Mouse (Mus musculus) lung, postnatal 0 days (tissue): ENCODE data around the gene Rhot2. TPM values are rescaled to one million over a fixed set of nuclear protein-coding genes. Genes with fewer than 3 reads are reported as not detected.

Source experiments
- ATAC-seq: fragments of 200-750 bp; cut with Nextera tagmentation; 2 replicates; pipeline ENCODE4 v1.8.0; 2017; ENCODE audit warnings: moderate library complexity
- DNase-seq: peaks from one replicate; pipeline ENCODE4 v3.0.0-alpha.2; 2016; ENCODE audit warnings: low spot score
- H3K27ac ChIP-seq: fragments of 300-500 bp; sonication (generic); 2 replicates; pipeline ENCODE4 v1.5.1; 2014; ENCODE audit warnings: antibody characterized with exemption, mild to moderate bottlenecking, low read length, mixed read lengths
- H3K27me3 ChIP-seq: fragments of 300-500 bp; sonication (generic); replicated peaks from 2 replicates; pipeline ENCODE4 v1.6.1; 2014; ENCODE audit warnings: low read length, mixed read lengths; ENCODE audit not compliant: insufficient read depth
- H3K36me3 ChIP-seq: fragments of 300-500 bp; sonication (generic); 2 replicates; pipeline ENCODE4 v1.6.1; 2014; ENCODE audit warnings: low read length, mixed read lengths; ENCODE audit not compliant: insufficient read depth
- H3K4me1 ChIP-seq: fragments of 300-500 bp; sonication (generic); 2 replicates; pipeline ENCODE4 v1.6.1; 2014; ENCODE audit warnings: antibody characterized with exemption, low read depth, low read length, mixed read lengths; ENCODE audit not compliant: insufficient read depth
- H3K4me2 ChIP-seq: fragments of 300-500 bp; sonication (generic); replicated peaks from 2 replicates; pipeline ENCODE4 v1.6.1; 2014; ENCODE audit warnings: low read depth, mild to moderate bottlenecking, low read length, moderate library complexity, mixed read lengths
- H3K4me3 ChIP-seq: fragments of 300-500 bp; sonication (generic); 2 replicates; pipeline ENCODE4 v1.5.1; 2014; ENCODE audit warnings: low read depth, low read length
- H3K9ac ChIP-seq: fragments of 300-500 bp; sonication (generic); replicated peaks from 2 replicates; pipeline ENCODE4 v1.6.1; 2014; ENCODE audit warnings: low read depth, mild to moderate bottlenecking
- H3K9me3 ChIP-seq: fragments of 300-500 bp; sonication (generic); 2 replicates; pipeline ENCODE4 v1.6.1; 2016; ENCODE audit warnings: low read length, mixed read lengths
- CTCF ChIP-seq: IDR thresholded peaks from 2 replicates; pipeline ENCODE4 v1.5.1; 2016; ENCODE audit warnings: antibody characterized with exemption, mild to moderate bottlenecking
- EP300 ChIP-seq: IDR thresholded peaks from 2 replicates; pipeline ENCODE4 v1.6.1; 2016; ENCODE audit warnings: antibody characterized with exemption, mild to moderate bottlenecking, control low read depth
- WGBS: fragments of 180-500 bp; shearing (Covaris S2); extraction: QIAGEN DNeasy Blood & Tissue Kit; methylation state at CpG from one replicate; pipeline ENCODE4 v1.1.7; 2014; 5-methylcytosine and 5-hydroxymethylcytosine counted together
- polyA plus RNA-seq: library from polyadenylated mRNA; unstranded; fragments of >200 nt; fragmentation: Nextera tagmentation; extraction: Ambion mirVana; gene quantifications from 2 replicates; pipeline ENCODE4 v1.2.1, GENCODE M21; 2015

The Rhot2 gene
- polyA plus RNA-seq, 1 experiment from 2014 or later = 9.9 TPM

DNA sequence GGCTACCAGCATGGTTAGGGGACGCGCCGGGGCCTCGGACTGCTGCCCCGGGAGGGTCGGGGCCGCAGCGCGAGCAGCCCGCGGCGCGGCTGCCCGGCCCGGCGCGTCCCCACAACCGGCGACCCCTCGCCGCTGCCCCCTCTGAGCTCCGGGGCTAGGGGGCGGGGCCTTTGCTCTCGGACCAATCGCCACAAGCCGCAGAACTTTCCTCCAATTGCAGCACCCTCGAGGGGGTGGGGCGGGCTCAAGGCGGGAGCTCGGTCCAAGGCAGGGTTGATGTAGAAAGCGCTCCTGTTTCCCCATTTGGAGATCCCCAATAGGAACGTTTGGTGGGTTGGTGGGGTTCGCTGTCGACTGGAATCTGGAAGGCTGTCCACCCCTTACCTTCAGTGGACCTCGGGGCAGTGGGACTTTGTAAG, 47.7 kb downstream of the Rhot2 start, which contains the start of gene Metrn:
TSS of gene Metrn (minus strand) at position 186 of the 419 bp plus-strand sequence.
- DNase-seq (peak; percentile 89), ATAC-seq (peak; percentile 76)
- Histone ChIP-seq H3K27me3 (no peaks in the 10 kb centered on the region), H3K4me1 (peaks cover 9% of the 10 kb centered on the region; the same call in 1 of the 2 replicates), H3K9me3 (no peaks in the 10 kb centered on the region), H3K4me3 (peak within 1 kb of the TSS; percentile 75), H3K4me2 (peak within 1 kb of the TSS; percentile 87), H3K36me3 (no peaks in the 10 kb centered on the region), H3K27ac (no peak within 1 kb of the TSS), H3K9ac (peak within 1 kb of the TSS; percentile 48)
- TF ChIP-seq EP300 (no peak), CTCF (no peak)
- under 1% methylated on average over 25 of the region's 35 CpGs for WGBS

- ATAC-seq = 0 out of 2 replicates have a peak, but pooled peaks have one; percentile 0
- Histone ChIP-seq H3K9ac (peak overlapping the region; percentile 48), H3K27ac (no peak overlapping the region), H3K4me1 (peaks cover 9% of the 10 kb centered on the region; the same call in 1 of the 2 replicates), H3K4me3 (peak overlapping the region; percentile 75), H3K36me3 (no peaks in the 10 kb centered on the region), H3K27me3 (no peaks in the 10 kb centered on the region), H3K4me2 (peak overlapping the region; percentile 87), H3K9me3 (no peaks in the 10 kb centered on the region)
- TF ChIP-seq CTCF (no peak), EP300 (no peak)
- DNase-seq = no peak
- WGBS = 3% methylated on average over 37 of the region's 37 CpGs
These were observed 48.4 kb downstream of the Rhot2 start for GRCm38 (mm10) chr17:25796211-25796771.

DNA sequence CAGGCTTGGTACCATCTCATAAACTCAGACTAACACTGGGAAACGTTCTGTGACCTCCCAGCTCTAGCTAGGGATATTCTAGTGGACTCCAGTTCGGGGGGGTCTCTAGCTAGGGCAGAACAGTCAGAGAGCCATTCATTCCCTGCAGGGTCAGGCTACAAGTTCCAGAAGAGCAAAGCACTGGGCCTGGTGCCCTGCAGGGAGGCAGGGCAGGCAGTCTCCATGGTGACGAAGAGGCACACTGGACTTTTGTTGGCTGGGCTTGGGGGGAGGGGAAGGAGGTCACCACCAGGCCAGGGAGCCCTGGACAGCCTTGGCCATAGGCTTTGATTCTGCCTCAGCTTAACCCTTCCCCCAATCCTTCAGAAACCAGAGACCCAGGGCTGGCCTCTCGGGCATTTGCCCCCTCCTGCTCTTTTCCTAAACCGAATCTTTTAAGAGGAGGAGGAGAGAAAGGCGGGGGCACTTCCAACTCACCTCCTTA, 49.0 kb downstream of the Rhot2 start, which contains the start of gene AC134908.4:
TSS of gene AC134908.4 (minus strand) at position 51 of the 484 bp plus-strand sequence.
- Histone ChIP-seq H3K27me3 (no peaks in the 10 kb centered on the region), H3K36me3 (no peaks in the 10 kb centered on the region), H3K4me3 (peak within 1 kb of the TSS; percentile 75), H3K9me3 (no peaks in the 10 kb centered on the region), H3K4me2 (peak within 1 kb of the TSS; percentile 87), H3K27ac (no peak within 1 kb of the TSS), H3K4me1 (peaks cover 9% of the 10 kb centered on the region; the same call in 1 of the 2 replicates), H3K9ac (peak within 1 kb of the TSS; percentile 48)
- DNase-seq (peak; percentile 32), ATAC-seq (no peak)
- no peak for TF ChIP-seq EP300
- no peak for TF ChIP-seq CTCF
- WGBS = 24% methylated on average over 6 of the region's 6 CpGs

DNA sequence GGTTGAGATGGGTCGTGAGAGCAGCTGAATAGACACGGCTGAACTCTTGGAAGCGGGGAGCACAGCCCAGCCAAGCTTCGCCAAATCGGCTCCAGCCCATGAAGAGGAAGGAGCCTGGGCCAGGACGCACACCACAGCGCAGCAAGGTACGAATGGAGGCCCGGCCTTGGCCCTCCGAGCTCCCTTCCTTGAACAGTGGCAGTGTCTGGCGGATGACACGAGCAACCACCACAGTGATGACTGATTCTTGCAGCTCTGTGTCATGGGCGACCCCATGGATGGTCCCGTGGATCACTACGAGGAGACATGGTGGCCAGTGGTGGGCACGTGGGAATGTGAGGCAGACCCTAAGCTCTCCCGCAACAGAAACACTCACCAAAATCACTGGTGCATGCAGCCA, 49.7 kb downstream of the Rhot2 start:
- no peak overlapping the region for H3K27ac ChIP-seq
- DNase-seq (no peak), ATAC-seq (no peak)
- WGBS = 80% methylated on average over 17 of the region's 17 CpGs
- H3K4me2 ChIP-seq = no peak overlapping the region
- H3K9ac ChIP-seq = no peak overlapping the region
- H3K9me3 ChIP-seq = no peaks in the 10 kb centered on the region
- no peak for TF ChIP-seq EP300
- TF ChIP-seq CTCF = no peak
- no peaks in the 10 kb centered on the region for H3K36me3 ChIP-seq
- H3K4me1 ChIP-seq = peaks cover 9% of the 10 kb centered on the region; the same call in 1 of the 2 replicates
- H3K4me3 ChIP-seq = no peak overlapping the region
- H3K27me3 ChIP-seq = no peaks in the 10 kb centered on the region

DNA sequence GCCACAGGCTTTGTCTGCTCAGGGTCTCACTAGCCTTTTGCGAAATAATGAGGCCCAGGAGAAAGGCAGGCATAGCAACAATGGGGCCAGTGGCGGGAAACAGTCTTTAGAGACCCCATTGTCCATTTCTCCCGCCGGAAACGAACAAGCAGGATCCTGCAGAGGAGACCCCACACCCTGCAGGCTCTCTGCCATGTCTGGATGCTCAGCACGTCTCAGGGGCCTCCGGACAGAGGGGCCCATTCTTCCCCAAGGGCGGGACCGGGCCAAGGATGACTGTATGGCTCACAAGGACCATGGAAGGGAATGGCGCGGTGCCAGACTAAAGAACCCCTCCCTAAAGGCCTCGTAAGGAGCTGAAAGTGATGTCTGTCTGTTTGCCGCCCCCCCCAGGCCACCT, 50.5 kb downstream of the Rhot2 start:
- no peak overlapping the region for H3K27ac ChIP-seq
- no peaks in the 10 kb centered on the region for H3K27me3 ChIP-seq
- 70% methylated on average over 13 of the region's 13 CpGs for WGBS
- TF ChIP-seq CTCF (no peak), EP300 (no peak)
- no peak overlapping the region for H3K4me2 ChIP-seq
- no peak for ATAC-seq
- H3K9me3 ChIP-seq = no peaks in the 10 kb centered on the region
- no peak for DNase-seq
- no peaks in the 10 kb centered on the region for H3K36me3 ChIP-seq
- no peak overlapping the region for H3K4me3 ChIP-seq
- peaks cover 9% of the 10 kb centered on the region; the same call in 1 of the 2 replicates for H3K4me1 ChIP-seq
- H3K9ac ChIP-seq = no peak overlapping the region

DNA sequence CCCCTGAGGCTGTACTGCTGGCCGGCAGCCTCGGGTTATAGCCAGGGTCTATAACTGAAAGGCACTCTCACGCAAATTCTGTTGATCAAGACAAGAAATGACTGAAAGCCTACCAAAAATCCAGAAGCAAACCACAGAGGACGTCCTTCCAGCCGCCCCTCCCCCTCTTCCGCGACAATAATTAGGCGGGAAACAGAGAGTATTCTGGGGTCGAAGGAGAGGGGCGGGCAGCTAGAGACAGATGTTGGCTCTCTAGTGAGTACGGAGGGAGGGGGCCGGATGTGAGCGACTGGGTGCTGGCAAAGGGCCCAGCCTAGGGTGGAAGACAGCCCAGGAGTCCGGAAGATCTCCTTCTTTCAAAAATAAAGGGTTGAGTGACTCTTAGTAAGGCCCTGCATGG, 52.0 kb downstream of the Rhot2 start, which contains the start of gene Fam173a:
TSS of gene Fam173a (minus strand) at position 287 of the 400 bp plus-strand sequence.
- DNase-seq (peak; percentile 91), ATAC-seq (peak; percentile 81)
- peak within 1 kb of the TSS; percentile 68 for H3K4me3 ChIP-seq
- H3K4me1 ChIP-seq = peaks cover 9% of the 10 kb centered on the region; the same call in 1 of the 2 replicates
- 2% methylated on average over 14 of the region's 14 CpGs for WGBS
- TF ChIP-seq CTCF = no peak
- TF ChIP-seq EP300 = no peak
- no peaks in the 10 kb centered on the region for H3K9me3 ChIP-seq
- H3K9ac ChIP-seq = peak within 1 kb of the TSS; percentile 39
- H3K4me2 ChIP-seq = peak within 1 kb of the TSS; percentile 94
- H3K36me3 ChIP-seq = no peaks in the 10 kb centered on the region
- no peaks in the 10 kb centered on the region for H3K27me3 ChIP-seq
- H3K27ac ChIP-seq = peak within 1 kb of the TSS; percentile 76
